Mouse (Mus musculus): ENCODE results near the gene Tfr2. TPM values are rescaled to one million over a fixed set of nuclear protein-coding genes. Genes with fewer than 3 reads are reported as not detected.

The Tfr2 gene
- polyA plus RNA-seq, 1 experiment = 22.3 TPM

GRCm38 (mm10) chr5:137553000-137553399 lies 16.6 kb upstream of the Tfr2 start:
- 0 out of 2 replicates have a peak overlapping the region, but pooled peaks have one; percentile 79 for H3K27ac ChIP-seq (ENCODE audit: insufficient read depth, low read length)
- H3K4me3 ChIP-seq (ENCODE audit: insufficient read depth, low read length) = peak overlapping the region; percentile 70
- TF ChIP-seq POLR2A (IDR thresholded peaks at IDR 0.05; ENCODE audit: extremely low read depth, insufficient read depth, low read length) = no peak
- no peak for TF ChIP-seq CTCF (IDR thresholded peaks at IDR 0.05; ENCODE audit: extremely low read depth, insufficient read depth, low read length)
- H3K4me1 ChIP-seq (ENCODE audit: control insufficient read depth, insufficient read depth, low read length) = no peaks in the 10 kb centered on the region

- H3K27ac ChIP-seq (ENCODE audit: insufficient read depth, low read length) = 0 out of 2 replicates have a peak within 1 kb of the TSS, but pooled peaks have one; percentile 79
- no peak; the same call in 1 of the 2 replicates for TF ChIP-seq POLR2A (IDR thresholded peaks at IDR 0.05; ENCODE audit: extremely low read depth, insufficient read depth, low read length)
- no peak for TF ChIP-seq CTCF (IDR thresholded peaks at IDR 0.05; ENCODE audit: extremely low read depth, insufficient read depth, low read length)
Measured at GRCm38 (mm10) chr5:137553411-137553837, 16.2 kb upstream of the Tfr2 start, which contains the start of gene Actl6b. TSS of gene Actl6b (plus strand) at chr5:137553517.

GRCm38 (mm10) chr5:137553898-137554297 lies 15.7 kb upstream of the Tfr2 start:
- no peak for TF ChIP-seq POLR2A (IDR thresholded peaks at IDR 0.05; ENCODE audit: extremely low read depth, insufficient read depth, low read length)
- TF ChIP-seq CTCF (IDR thresholded peaks at IDR 0.05; ENCODE audit: extremely low read depth, insufficient read depth, low read length) = no peak
- Histone ChIP-seq H3K27ac (ENCODE audit: insufficient read depth, low read length) (no peak overlapping the region), H3K4me1 (ENCODE audit: control insufficient read depth, insufficient read depth, low read length) (no peaks in the 10 kb centered on the region), H3K4me3 (ENCODE audit: insufficient read depth, low read length) (peak overlapping the region; percentile 70)

More at GRCm38 (mm10) chr5:137553411-137553837, 16.2 kb upstream of the Tfr2 start, which contains the start of gene Actl6b:
- peak within 1 kb of the TSS; percentile 70 for H3K4me3 ChIP-seq (ENCODE audit: insufficient read depth, low read length)
- no peaks in the 10 kb centered on the region for H3K4me1 ChIP-seq (ENCODE audit: control insufficient read depth, insufficient read depth, low read length)

GRCm38 (mm10) chr5:137561556-137561955 lies 8.1 kb upstream of the Tfr2 start:
- no peak overlapping the region for H3K4me3 ChIP-seq (ENCODE audit: insufficient read depth, low read length)
- peaks cover 3% of the 10 kb centered on the region for H3K4me1 ChIP-seq (ENCODE audit: control insufficient read depth, insufficient read depth, low read length)
- H3K27ac ChIP-seq (ENCODE audit: insufficient read depth, low read length) = no peak overlapping the region
- no peak for TF ChIP-seq CTCF (IDR thresholded peaks at IDR 0.05; ENCODE audit: extremely low read depth, insufficient read depth, low read length)
- no peak for TF ChIP-seq POLR2A (IDR thresholded peaks at IDR 0.05; ENCODE audit: extremely low read depth, insufficient read depth, low read length)

GRCm38 (mm10) chr5:137562965-137563364 lies 6.7 kb upstream of the Tfr2 start:
- peaks cover 3% of the 10 kb centered on the region for H3K4me1 ChIP-seq (ENCODE audit: control insufficient read depth, insufficient read depth, low read length)
- no peak overlapping the region for H3K27ac ChIP-seq (ENCODE audit: insufficient read depth, low read length)
- TF ChIP-seq CTCF (IDR thresholded peaks at IDR 0.05; ENCODE audit: extremely low read depth, insufficient read depth, low read length) (no peak), POLR2A (IDR thresholded peaks at IDR 0.05; ENCODE audit: extremely low read depth, insufficient read depth, low read length) (no peak)

GRCm38 (mm10) chr5:137565744-137566143 lies 3.9 kb upstream of the Tfr2 start:
- TF ChIP-seq POLR2A (IDR thresholded peaks at IDR 0.05; ENCODE audit: extremely low read depth, insufficient read depth, low read length) (no peak), CTCF (IDR thresholded peaks at IDR 0.05; ENCODE audit: extremely low read depth, insufficient read depth, low read length) (no peak)
- Histone ChIP-seq H3K4me3 (ENCODE audit: insufficient read depth, low read length) (no peak overlapping the region), H3K4me1 (ENCODE audit: control insufficient read depth, insufficient read depth, low read length) (peaks cover 3% of the 10 kb centered on the region), H3K27ac (ENCODE audit: insufficient read depth, low read length) (no peak overlapping the region)

More at GRCm38 (mm10) chr5:137562965-137563364, 6.7 kb upstream of the Tfr2 start:
- H3K4me3 ChIP-seq (ENCODE audit: insufficient read depth, low read length) = no peak overlapping the region

GRCm38 (mm10) chr5:137566416-137566815 lies 3.2 kb upstream of the Tfr2 start:
- Histone ChIP-seq H3K4me3 (ENCODE audit: insufficient read depth, low read length) (no peak overlapping the region), H3K27ac (ENCODE audit: insufficient read depth, low read length) (no peak overlapping the region), H3K4me1 (ENCODE audit: control insufficient read depth, insufficient read depth, low read length) (peaks cover 3% of the 10 kb centered on the region)
- TF ChIP-seq POLR2A (IDR thresholded peaks at IDR 0.05; ENCODE audit: extremely low read depth, insufficient read depth, low read length) = no peak
- TF ChIP-seq CTCF (IDR thresholded peaks at IDR 0.05; ENCODE audit: extremely low read depth, insufficient read depth, low read length) = no peak

GRCm38 (mm10) chr5:137568223-137568798 lies 1.3 kb upstream of the Tfr2 start:
- Histone ChIP-seq H3K4me3 (ENCODE audit: insufficient read depth, low read length) (no peak overlapping the region), H3K4me1 (ENCODE audit: control insufficient read depth, insufficient read depth, low read length) (no peaks in the 10 kb centered on the region), H3K27ac (ENCODE audit: insufficient read depth, low read length) (no peak overlapping the region)
- TF ChIP-seq POLR2A (IDR thresholded peaks at IDR 0.05; ENCODE audit: extremely low read depth, insufficient read depth, low read length) (no peak), CTCF (IDR thresholded peaks at IDR 0.05; ENCODE audit: extremely low read depth, insufficient read depth, low read length) (no peak)

- Histone ChIP-seq H3K4me1 (ENCODE audit: control insufficient read depth, insufficient read depth, low read length) (no peaks in the 10 kb centered on the region), H3K4me3 (ENCODE audit: insufficient read depth, low read length) (no peak overlapping the region), H3K27ac (ENCODE audit: insufficient read depth, low read length) (no peak overlapping the region)
- no peak for TF ChIP-seq CTCF (IDR thresholded peaks at IDR 0.05; ENCODE audit: extremely low read depth, insufficient read depth, low read length)
- no peak for TF ChIP-seq POLR2A (IDR thresholded peaks at IDR 0.05; ENCODE audit: extremely low read depth, insufficient read depth, low read length)
Measured at GRCm38 (mm10) chr5:137569031-137569430, 609 bp upstream of the Tfr2 start.

- no peaks in the 10 kb centered on the region; the same call in 1 of the 2 replicates for H3K4me1 ChIP-seq (ENCODE audit: control insufficient read depth, insufficient read depth, low read length)
- no peak overlapping the region for H3K4me3 ChIP-seq (ENCODE audit: insufficient read depth, low read length)
- no peak overlapping the region for H3K27ac ChIP-seq (ENCODE audit: insufficient read depth, low read length)
- TF ChIP-seq POLR2A (IDR thresholded peaks at IDR 0.05; ENCODE audit: extremely low read depth, insufficient read depth, low read length) = no peak
- TF ChIP-seq CTCF (IDR thresholded peaks at IDR 0.05; ENCODE audit: extremely low read depth, insufficient read depth, low read length) = no peak
Measured at GRCm38 (mm10) chr5:137570181-137570580, 541 bp downstream of the Tfr2 start.
